Mouse (Mus musculus) neural tube, postnatal 0 days (tissue): ENCODE data around the gene Kifc5b. TPM values are rescaled to one million over a fixed set of nuclear protein-coding genes. Genes with fewer than 3 reads are reported as not detected.

Source experiments
- microRNA-seq: library from miRNA; unstranded; fragments of <30 nt; microRNA quantifications from one replicate; pipeline ENCODE4, GENCODE M21; 2016
- polyA plus RNA-seq: library from polyadenylated mRNA; unstranded; fragments of >200 nt; fragmentation: Nextera tagmentation; extraction: Ambion mirVana; gene quantifications from 2 replicates; pipeline ENCODE4 v1.2.1, GENCODE M21; 2015

Gene Kifc5b
- polyA plus RNA-seq, result 1.1 and 1.9 TPM in 2 replicates

DNA sequence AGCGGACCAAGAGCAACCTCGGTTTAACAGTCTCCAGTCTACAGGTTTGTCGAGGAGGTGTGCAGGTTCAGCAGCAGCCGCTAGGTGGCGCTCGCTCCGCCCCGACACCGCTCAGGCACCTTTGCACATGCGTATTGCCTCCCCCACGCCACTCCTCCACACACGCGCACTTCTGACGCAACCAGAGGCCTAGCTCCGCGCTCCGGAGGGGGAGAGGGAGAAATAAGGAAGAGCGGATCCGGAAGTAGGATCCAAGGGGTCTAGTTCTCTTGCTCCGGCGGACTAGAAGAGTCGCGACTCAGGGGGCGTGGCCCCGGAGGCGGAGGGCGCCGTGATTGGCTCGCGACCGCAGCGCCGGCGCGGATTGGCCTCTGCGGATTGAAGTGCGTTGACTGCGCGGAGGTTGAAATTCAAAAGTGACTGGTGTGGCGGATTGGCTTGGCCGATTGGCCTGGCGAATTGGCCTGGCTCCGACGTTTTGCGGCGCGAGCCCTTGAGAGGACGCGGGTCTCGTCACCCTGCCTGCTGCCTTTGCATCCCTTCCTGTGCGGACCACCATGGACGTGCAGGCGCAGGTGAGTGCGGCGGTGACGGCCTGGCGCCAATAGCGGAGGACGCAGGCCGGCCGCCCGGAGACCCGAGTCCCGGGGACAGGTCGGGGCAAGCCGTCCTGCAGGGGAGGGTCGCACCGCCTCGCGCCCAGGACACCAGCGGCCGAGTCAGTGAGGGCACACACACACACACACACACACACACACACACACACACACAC lies at the start of gene Kifc5b:
Kifc5b (plus strand) TSS at position 381 of the 772 bp plus-strand sequence.

DNA sequence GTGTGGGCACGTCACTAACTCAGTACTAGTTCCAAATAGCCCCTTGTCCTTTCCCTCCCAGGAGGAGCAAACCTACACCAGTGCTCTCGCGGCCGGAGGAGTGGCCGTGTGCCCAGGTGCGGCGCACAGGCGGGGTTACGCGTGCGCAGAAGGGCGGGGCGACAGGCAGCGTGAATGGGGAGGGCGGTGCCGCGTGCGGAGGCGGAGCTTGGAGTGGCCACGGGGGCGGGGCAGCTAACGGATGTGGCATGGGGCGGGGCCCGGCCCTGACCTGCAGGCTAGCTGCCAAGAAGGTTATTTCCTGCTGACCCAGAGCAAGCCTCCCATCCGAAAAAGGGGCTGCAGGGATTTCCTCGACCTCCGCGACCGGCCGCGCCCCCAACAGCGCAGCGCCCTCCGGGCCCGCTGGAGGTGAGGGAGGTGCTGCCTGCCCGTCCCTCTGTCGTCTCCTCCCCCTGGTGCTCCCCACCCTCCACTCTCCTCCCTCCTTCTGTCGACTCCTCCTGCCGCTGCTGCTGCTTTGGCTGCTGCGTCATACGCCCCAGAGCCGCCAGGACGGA lies 16.0 kb downstream of the Kifc5b start, which contains the start of gene Phf1:
Phf1 (plus strand) TSS at position 214 of the 560 bp plus-strand sequence.

DNA sequence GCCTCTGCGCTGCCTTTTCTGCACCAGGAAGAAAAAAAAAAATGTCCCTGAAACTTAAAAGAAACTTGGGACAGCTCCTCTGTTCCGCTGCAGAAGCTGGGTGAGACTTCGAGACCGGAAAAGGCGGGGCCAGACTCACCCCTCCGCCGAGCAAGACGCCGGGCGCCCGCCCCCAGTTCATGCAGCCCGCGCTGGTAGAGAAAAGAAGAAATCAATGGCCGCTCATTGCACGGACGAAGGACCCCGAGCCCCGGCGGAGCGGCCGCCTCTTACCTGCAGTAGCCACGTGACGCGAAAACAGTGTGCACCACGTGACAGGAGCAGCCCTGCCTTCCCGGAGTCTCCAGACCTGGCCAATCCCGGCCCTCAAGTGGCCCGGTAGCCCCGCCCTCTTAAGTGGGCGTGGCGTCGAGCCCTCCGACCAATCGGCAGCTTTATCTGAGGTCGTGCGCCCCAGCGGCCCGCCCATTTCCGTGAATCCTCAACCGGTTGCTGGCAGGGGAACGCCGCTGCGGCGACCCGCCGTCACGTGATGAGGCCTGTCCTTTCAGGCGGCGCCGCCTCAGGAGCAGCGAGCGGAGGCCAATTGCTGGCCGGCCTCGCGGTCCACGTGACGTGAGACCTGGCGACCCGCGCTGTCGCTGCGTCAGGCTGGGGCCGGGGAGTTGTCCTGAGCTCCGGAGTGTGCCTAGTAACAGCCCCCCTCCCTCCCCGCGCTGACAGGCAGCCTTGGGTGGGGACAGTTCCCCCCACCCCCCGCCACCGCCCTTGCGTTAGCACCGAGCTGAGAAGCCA lies 22.5 kb downstream of the Kifc5b start, which contains the start of gene Cuta:
Cuta (minus strand) TSS at position 392 of the 795 bp plus-strand sequence.

DNA sequence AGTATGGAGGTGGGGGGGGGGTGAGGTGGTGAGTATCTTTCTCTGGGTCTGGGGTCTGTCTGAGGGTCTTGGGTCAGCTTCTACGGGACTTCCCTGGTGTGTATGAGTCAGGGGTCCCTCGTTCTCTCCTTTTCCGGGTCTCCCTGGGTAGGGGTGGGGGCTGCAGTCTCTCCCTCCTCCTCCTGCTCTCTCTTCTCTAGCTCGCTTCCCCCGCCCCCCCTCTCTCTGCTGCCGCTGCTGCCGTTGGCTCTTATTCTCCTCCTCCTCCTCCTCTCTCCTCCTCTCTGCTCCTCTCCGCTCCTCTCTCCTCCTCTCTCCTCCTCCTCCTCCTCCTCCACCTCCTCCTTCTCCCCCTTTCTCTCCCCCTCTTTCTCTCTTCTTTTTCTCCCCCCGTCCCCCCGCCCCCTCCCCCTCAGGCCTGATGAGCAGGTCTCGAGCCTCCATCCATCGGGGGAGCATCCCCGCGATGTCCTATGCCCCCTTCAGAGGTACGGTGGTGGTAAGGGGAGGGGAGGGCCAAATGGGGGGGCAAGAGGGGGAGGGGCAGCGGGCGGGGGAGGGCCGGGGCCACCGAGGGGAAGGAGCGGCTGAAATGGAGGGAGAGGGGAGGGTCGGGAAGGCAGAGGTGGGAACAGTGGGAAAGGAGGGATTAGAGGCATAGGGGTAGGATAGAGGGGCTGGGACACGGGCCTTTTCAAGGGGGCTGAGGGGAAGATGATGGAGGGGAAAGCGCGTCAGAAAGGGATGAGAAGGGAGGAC lies 24.3 kb downstream of the Kifc5b start, which contains the start of gene Syngap1:
Syngap1 (plus strand) TSS at position 223 of the 759 bp plus-strand sequence.

DNA sequence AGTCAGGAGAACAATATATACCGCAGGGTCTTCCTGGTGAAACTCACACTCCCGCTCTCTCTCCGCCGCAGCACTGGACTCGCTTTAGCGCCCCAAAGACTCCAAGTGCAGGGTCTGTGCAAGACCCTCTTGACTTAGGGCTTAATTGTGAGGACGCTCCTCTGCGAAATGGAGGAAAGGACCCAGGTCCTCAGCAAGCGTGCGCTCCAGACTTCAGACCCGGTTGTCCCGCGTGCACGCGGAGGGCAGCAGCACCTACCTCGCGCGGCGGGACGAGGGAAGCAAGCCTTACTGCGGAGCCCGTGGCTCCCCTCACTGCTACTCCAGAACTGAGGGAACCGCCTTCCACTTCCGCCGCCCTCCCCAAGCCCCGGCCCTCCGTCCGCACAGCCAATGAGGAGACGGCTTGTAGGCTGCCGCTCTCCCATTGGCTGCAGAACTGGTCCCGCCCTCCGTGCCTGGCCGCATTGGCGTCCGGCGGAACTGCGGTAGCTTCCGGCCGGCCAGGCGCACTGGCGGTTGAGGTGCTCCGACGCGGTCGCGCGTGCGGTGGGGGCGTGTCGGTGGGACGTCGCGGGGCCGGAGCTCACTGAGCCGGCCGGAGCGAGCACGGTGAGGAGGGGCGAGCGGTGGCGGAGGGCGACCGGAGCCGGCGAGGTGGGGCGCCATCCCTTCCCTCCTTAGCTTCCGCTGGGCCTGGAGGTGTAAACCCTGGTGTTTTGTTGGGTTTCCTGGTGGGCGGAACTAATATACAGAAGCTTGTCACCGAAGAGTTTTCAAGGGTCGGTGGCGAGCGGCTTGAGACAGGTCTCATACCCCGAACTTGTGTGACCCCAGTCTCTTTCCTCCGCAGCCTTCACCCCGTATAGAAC lies 56.0 kb downstream of the Kifc5b start, which contains the start of gene Zbtb9:
Zbtb9 (plus strand) TSS at position 465 of the 872 bp plus-strand sequence.

Small RNAs within 50 kb of the gene (microRNA-seq; reads per million reads assigned to microRNA genes)
- gene Gm27775, result not detected
- gene Mir3083, result not detected
- 1.7 reads per million for gene Mir6968

Other genes starting within 250 kb of the Kifc5b start
- 12.0 and 15.8 TPM in 2 replicates for gene Crebrf, start 201.4 kb upstream of the Kifc5b start, polyA plus RNA-seq
- gene Bnip1, start 136.0 kb upstream of the Kifc5b start, polyA plus RNA-seq, result 53.7 and 55.2 TPM in 2 replicates
- gene Nkx2-5, start 72.1 kb upstream of the Kifc5b start, polyA plus RNA-seq, result not detected in 2 replicates
- 34.9 and 37.9 TPM in 2 replicates for gene Phf1, start 16.0 kb downstream of the Kifc5b start, polyA plus RNA-seq
- gene Cuta, start 22.5 kb downstream of the Kifc5b start, polyA plus RNA-seq, result 153 and 164 TPM in 2 replicates
- 4.4 and 6.5 TPM in 2 replicates for gene Syngap1, start 24.2 kb downstream of the Kifc5b start, polyA plus RNA-seq
- 8.6 and 9.9 TPM in 2 replicates for gene Zbtb9, start 56.1 kb downstream of the Kifc5b start, polyA plus RNA-seq
- gene Bak1, start 111.9 kb downstream of the Kifc5b start, polyA plus RNA-seq, result 4.9 and 5.1 TPM in 2 replicates
- 1.1 and 1.5 TPM in 2 replicates for gene Itpr3, start 140.2 kb downstream of the Kifc5b start, polyA plus RNA-seq
- gene Uqcc2, start 216.8 kb downstream of the Kifc5b start, polyA plus RNA-seq, result 428 and 441 TPM in 2 replicates